Mouse (Mus musculus) left cerebral cortex, adult 2 months (tissue): ENCODE data around the gene Foxd2. TPM values are rescaled to one million over a fixed set of nuclear protein-coding genes. Genes with fewer than 3 reads are reported as not detected.

Experiments
- DNase-seq, 2 experiments: peaks; one replicate each; pipeline ENCODE4 v3.0.0; 2021 to 2022; ENCODE audit warnings: low spot score in 2 of 2, mixed read lengths in 1 of 2; ENCODE audit errors: extremely low spot score in 1 of 2
- H3K27ac ChIP-seq: fragments of 200-600 bp; 2 replicates; pipeline ENCODE4 v1.8.1; 2022
- H3K4me3 ChIP-seq: fragments of 200-600 bp; 2 replicates; pipeline ENCODE4 v1.8.1; 2022
- CTCF ChIP-seq: fragments of 200-600 bp; IDR thresholded peaks from 2 replicates; pipeline ENCODE4 v1.8.1; 2022; ENCODE audit warnings: antibody characterized with exemption, mild to moderate bottlenecking, moderate library complexity
- intact Hi-C: fragments of 180-260 bp; cut with DNase I; formaldehyde crosslinking; loops from one replicate; pipeline ENCODE4 v1.15.1; 2025
- long read RNA-seq, 2 experiments: library from polyadenylated mRNA; stranded (forward); transcript quantifications; one replicate each; pipeline ENCODE4 v2.0.0; 2021; ENCODE audit warnings: borderline mapping rate in 2 of 2
- total RNA-seq, 2 experiments: library from RNA; stranded (reverse); gene quantifications; 2 replicates each; pipeline ENCODE4 v1.2.3; 2021

Foxd2 gene
- total RNA-seq: under 1 TPM; 0.35 to 0.63 TPM
- long read RNA-seq, experiment 1, partial matches to known transcripts: 0 of 1 reads
- long read RNA-seq, experiment 1, other reads (novel, unspliced or antisense): 0 of 1 reads
- long read RNA-seq, experiment 2, partial matches to known transcripts: 0 of 2 reads
- long read RNA-seq, experiment 2, other reads (novel, unspliced or antisense): 0 of 2 reads

- peak within 1 kb of the TSS; percentile 32 for H3K4me3 ChIP-seq
- H3K27ac ChIP-seq: no peak within 1 kb of the TSS
- peak; percentile 79 for TF ChIP-seq CTCF
- DNase-seq: peak; percentile 60 to 64
- intact Hi-C loops: no loop called here
Measured at GRCm38 (mm10) chr4:114908829-114909601, at the start of gene Foxd2. Gene Foxd2, minus strand, starts transcription at chr4:114908873.

DNA sequence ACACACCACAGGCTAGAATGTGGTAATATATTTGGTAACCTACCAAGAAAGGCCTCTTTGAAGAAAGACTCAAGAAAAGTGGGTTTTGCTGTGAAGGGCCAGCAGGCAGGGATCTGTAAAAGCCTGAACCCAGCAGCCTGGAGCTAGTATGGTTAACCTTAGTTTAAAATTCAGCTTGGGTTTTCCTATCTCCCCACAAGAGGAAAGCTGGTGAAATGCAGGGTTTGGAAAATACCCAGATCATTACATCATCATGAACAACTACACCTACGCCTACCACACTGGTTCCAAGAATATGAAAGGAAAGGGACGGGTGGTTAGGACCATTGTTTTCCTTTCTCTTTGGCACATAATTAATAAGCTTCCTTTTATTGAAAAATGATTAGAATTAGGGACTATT, 49.6 kb upstream of the Foxd2 start:
- no peak for TF ChIP-seq CTCF
- intact Hi-C loops: no loop called here
- Histone ChIP-seq H3K27ac (no peak overlapping the region), H3K4me3 (no peak overlapping the region)
- no peak for DNase-seq

- DNase-seq: no peak
- no peak overlapping the region for H3K27ac ChIP-seq
- intact Hi-C loops: no loop called here
- no peak overlapping the region for H3K4me3 ChIP-seq
- TF ChIP-seq CTCF: no peak
Measured at GRCm38 (mm10) chr4:114957403-114957802, 48.7 kb upstream of the Foxd2 start.

DNA sequence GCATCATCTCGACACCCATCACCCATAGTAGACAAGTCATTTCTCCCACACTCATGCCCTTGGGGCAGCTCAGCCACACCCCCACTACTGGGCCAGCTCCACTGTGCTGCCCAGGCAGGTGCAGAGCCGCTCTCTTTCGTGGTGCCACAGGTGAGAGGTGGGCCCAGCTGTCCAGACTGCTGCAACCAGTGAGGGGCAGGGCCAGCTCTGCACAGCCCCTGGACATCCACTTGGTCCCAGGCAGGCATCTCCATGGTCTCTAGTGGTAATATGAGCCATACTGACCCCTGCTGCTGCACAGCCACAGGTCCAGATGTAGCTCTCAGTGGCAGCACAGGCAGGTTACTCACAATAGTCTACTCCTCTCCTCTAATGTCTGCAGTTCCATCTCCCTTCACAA, 44.5 kb upstream of the Foxd2 start:
- intact Hi-C loops: no loop called here
- no peak overlapping the region for H3K4me3 ChIP-seq
- H3K27ac ChIP-seq: no peak overlapping the region
- DNase-seq: no peak
- no peak for TF ChIP-seq CTCF

GRCm38 (mm10) chr4:114947852-114948481, 39.3 kb upstream of the Foxd2 start:
- no peak for DNase-seq
- no peak overlapping the region for H3K4me3 ChIP-seq
- no peak overlapping the region for H3K27ac ChIP-seq
- intact Hi-C loops: loop anchor here (1.0 to 5.0 kb wide), 4 partner anchors 31 to 646 kb away; no protein-coding TSS in a partner anchor
- no peak for TF ChIP-seq CTCF

DNA sequence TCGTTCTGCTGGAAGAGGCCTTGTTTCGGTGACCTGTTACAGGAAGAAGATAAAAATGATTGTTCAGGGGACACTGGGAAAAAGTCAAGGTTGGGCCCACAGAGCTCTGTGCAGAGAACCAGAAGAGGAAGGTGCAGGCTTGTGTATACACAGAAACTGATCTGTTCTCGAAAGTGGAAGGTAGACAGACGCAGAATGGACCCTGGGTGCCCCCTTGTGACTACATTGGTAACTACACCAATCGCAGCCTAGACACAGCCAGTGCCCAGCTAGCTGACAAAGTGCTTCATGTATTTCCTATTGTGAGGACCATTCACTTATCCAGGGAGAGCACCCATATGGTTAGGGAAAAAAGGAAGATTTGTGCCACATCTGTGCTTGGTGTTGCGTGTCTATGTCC, 38.7 kb upstream of the Foxd2 start:
- peak; percentile 77 to 91 for DNase-seq
- peak; percentile 93 for TF ChIP-seq CTCF
- Histone ChIP-seq H3K4me3 (no peak overlapping the region), H3K27ac (no peak overlapping the region)
- intact Hi-C loops: loop anchor here (1.0 to 5.0 kb wide), 4 partner anchors 30 to 645 kb away; no protein-coding TSS in a partner anchor

GRCm38 (mm10) chr4:114946416-114946815, 37.7 kb upstream of the Foxd2 start:
- intact Hi-C loops: loop anchor here (5.0 kb wide), 1 partner anchor 644 kb away; no protein-coding TSS in a partner anchor
- no peak overlapping the region for H3K4me3 ChIP-seq
- no peak for TF ChIP-seq CTCF
- DNase-seq: no peak
- no peak overlapping the region for H3K27ac ChIP-seq

DNA sequence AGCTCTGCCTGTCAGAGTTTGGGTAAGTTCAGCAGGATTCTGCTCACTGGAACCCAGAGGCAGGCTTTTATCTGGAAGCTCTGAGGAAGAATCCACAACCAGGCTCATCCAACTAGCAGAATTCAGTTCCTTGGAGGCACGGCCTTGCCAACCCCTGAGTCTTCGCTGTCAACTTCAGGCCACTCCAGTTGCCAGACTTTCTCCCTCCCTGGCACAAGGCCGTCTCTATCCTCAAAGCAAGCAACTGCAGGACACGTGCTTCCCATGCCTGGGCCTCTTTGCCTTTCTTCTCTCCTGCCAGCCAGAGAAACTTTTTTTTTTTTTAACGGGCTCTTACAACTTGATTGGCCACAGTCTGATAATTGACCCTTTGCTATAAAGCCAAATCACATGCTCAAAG, 36.3 kb upstream of the Foxd2 start:
- TF ChIP-seq CTCF: no peak
- H3K27ac ChIP-seq: no peak overlapping the region
- DNase-seq: no peak

DNA sequence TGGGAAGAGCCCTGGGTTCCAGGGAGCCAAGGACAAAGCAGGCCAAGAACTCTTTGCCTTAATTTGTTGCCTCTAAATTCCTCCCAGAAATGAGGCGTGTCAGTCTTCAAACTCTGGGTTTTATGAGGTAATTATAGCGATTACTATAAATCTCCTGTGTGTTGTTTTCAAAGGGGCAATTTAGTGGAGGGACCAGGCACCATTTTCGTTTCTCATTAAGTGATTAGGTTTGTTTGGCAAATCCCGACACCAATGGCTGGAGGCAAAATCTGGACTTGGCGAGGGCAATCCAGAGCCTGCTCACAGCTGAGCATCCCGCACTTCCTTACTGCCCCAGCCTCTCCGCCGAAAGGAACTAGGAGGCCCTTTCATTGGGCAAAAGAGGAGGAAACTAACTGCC, 33.9 kb upstream of the Foxd2 start:
- TF ChIP-seq CTCF: no peak
- intact Hi-C loops: no loop called here
- Histone ChIP-seq H3K4me3 (no peak overlapping the region), H3K27ac (no peak overlapping the region)
- DNase-seq: no peak

More for the DNA sequence above, 36.3 kb upstream of the Foxd2 start:
- no peak overlapping the region for H3K4me3 ChIP-seq
- intact Hi-C loops: loop anchor here (5.0 kb wide), 1 partner anchor 643 kb away; no protein-coding TSS in a partner anchor

DNA sequence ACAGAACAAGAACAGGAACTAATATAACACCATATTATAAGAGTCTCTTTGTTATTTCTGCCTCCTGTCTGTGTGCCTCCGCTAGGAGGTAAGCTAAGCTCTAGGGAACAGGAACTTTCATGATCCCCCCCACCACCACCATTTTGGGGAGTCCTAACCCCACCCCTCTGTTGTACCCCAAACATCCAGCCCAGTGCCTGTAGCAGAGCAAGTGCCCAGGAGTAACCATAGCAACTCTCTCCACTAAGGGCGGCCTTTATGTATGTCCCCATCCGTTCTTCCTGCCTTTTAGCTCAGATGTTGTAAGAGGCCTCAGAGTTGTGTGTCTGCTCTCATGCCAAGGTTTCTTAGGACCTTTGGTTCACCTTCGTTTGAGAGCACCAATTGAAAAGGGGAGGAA, 33.4 kb upstream of the Foxd2 start:
- Histone ChIP-seq H3K27ac (no peak overlapping the region), H3K4me3 (no peak overlapping the region)
- intact Hi-C loops: no loop called here
- DNase-seq: no peak
- no peak for TF ChIP-seq CTCF

DNA sequence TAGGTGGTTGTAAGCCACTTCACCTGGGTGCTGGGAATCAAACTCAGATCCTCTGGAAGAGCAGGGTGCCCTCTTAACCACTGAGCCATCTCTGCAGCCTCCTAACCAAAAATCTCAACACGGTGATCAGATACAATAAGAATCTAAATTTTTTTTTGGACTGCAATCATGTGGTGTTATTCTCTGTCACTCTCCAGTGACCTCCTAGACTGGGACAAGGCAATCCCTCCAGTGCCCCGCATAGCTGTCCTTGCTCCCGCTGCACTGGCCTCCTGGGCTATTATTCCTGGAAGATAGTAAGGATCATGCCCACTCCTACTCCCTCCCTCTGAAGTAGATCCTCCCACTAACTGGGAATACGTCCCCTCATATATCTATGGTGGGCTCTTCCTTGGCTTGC, 32.6 kb upstream of the Foxd2 start:
- TF ChIP-seq CTCF: no peak
- intact Hi-C loops: no loop called here
- DNase-seq: no peak
- Histone ChIP-seq H3K4me3 (no peak overlapping the region), H3K27ac (no peak overlapping the region)

DNA sequence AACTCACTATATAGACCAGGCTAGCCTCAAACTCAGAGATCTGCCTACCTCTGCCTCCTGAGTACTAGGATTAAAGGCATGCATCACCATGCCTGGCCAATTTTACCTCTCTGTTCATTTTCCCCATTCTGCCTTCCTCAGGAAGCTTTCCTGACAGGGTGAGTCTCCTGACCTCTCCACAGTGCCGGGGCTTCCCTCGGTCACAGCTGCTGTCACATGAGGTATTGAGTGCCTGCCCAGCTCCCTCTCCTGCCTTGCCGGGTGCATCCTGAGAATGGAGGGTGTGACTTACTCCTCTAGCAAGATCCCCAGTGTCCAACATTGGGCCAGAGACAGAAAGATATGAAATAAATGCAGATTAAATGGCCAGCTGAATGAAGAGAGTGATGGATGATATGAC, 29.6 kb upstream of the Foxd2 start:
- Histone ChIP-seq H3K4me3 (no peak overlapping the region), H3K27ac (no peak overlapping the region)
- intact Hi-C loops: no loop called here
- TF ChIP-seq CTCF: no peak
- DNase-seq: no peak
